Mouse (Mus musculus) right cerebral cortex, adult 18-20 months (tissue): ENCODE measurements around the gene Cd27.
A peak's percentile ranks its signal among the peaks of the same experiment; 100 is the strongest.

Source experiments
- DNase-seq: peaks from one replicate; pipeline ENCODE4 v3.0.0; 2022; ENCODE audit warnings: mixed read lengths

Cd27 gene

DNA sequence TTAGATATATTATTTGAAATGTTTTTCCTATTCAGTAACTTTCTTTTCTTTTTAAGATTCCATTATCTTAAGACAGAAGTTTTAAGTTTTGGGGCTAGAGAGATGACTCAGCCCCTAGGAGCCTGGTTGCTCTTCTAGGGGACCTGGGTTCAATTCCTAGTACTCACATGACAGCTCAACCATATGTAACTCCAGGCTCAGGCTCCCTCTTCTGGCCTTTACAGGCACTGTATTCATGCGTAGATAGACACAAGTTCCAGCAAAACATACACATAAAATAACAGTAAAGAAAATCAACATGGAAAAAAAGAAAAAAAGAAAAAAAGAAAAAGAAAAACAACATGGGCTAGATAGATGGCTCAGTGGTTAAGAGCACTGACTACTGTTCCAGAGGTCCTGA lies 26.4 kb downstream of the Cd27 start:
- no peak for DNase-seq

DNA sequence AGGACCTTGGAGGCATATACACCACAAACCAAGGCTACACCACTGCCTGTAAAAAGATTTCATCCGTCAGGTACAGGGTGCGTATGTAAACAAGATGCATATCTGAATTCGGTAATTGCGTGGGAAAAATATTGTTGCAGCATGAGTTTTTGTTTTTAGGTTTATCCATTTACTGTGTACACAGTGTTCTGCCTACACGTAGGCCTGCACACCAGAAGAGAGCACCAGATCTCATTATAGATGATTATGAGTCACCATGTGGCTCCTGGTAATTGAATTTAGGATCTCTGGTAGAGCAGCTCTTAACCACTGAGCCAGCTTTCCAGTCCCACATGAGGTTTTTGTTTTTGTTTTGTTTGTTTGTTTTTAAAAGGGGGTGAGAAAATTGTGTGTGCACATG lies 39.6 kb downstream of the Cd27 start:
- DNase-seq = no peak

- no peak for DNase-seq
These were observed 40.5 kb downstream of the Cd27 start for GRCm38 (mm10) chr6:125196301-125196700.

GRCm38 (mm10) chr6:125195541-125196075 lies 41.2 kb downstream of the Cd27 start:
- DNase-seq = no peak

GRCm38 (mm10) chr6:125193390-125193789 lies 43.4 kb downstream of the Cd27 start:
- no peak for DNase-seq

GRCm38 (mm10) chr6:125192841-125193240 lies 44.0 kb downstream of the Cd27 start:
- DNase-seq = no peak

DNA sequence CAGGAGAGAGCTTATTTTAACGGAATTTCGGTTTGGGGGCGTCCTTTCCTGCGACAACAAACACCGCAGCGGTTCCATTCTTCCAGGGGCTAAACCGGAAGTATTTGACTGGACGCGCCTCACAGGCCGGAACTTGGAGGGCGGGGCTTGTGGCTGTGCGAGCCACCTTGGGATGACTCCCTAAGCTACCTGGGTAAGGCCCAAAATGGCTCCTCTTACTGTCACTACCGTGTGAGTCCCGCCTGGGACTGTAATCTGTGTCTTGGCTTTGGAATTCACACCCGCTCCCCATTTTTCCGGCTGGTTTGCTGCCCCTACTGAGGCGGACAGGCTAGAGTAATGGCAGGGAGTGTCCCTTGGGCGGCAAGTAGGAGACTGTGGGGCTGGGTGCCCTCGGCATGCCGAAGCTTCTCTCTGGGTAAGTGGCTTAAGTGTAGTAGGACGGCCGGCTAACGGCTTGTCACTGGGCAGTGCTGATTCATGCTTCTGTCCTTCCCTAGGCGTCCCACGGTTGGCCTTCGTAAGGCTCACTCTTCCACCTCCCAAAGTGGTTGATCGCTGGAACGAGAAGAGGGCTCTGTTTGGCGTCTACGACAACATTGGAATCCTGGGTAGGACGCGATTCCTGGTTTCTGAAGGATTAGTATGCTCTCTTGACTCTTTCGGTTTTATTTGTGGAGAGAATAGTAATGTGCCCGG lies 44.6 kb downstream of the Cd27 start:
- DNase-seq = peak; percentile 93

DNA sequence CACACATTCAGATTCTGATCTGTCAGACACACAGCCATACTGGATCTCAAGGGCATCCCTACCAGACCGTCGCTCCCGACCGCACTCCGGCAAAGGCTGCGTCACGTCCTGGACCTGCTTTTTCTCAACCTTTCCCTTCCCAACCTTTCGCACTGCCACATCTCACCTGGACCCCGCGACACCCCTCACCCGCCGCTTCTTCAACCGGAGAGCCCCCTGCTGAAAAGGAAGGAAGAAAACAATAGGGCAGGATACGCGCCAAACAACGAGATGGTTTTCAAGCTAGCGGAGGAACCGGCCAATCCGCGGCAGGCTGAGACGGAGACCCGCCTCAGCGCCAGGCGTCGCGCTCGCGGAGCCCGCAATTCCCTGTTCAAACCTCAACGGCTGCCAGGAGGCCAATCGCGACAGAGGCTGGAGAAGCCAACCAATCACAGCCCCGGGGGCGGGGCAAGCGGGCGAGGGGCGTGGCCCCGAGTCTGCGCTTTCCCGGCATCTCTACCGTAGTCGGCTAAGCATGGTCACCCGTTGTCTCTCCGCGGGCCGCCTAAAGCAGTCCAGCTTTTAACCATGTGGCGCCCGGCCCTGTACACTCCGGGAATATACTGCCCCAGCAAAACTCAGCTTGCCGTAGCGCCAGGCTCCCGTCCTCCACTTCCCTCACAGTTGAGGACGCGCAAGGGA lies 45.3 kb downstream of the Cd27 start, which contains the start of the genes Ncapd2 and Mrpl51:
Ncapd2 (minus strand) TSS at position 370 of the 684 bp plus-strand sequence.
Mrpl51 (plus strand) TSS at position 470 of the 684 bp plus-strand sequence.
- peak; percentile 98 for DNase-seq

GRCm38 (mm10) chr6:125190816-125191215 lies 46.0 kb downstream of the Cd27 start:
- no peak for DNase-seq

- DNase-seq = no peak
These were observed 50.6 kb downstream of the Cd27 start for GRCm38 (mm10) chr6:125186203-125186602.
